Mouse (Mus musculus) kidney, postnatal 0 days (tissue): ENCODE measurements around the gene Mecom. TPM values are rescaled to one million over a fixed set of nuclear protein-coding genes. Genes with fewer than 3 reads are reported as not detected.
A peak's percentile ranks its signal among the peaks of the same experiment; 100 is the strongest.

Experiments
- ATAC-seq: fragments of 200-750 bp; cut with Nextera tagmentation; replicated peaks from 2 replicates; pipeline ENCODE4 v1.8.0; 2017; ENCODE audit warnings: low read depth, moderate number of reproducible peaks, moderate TSS enrichment, moderate library complexity; ENCODE audit not compliant: low FRiP score
- DNase-seq: peaks from one replicate; pipeline ENCODE4 v3.0.0-alpha.2; 2016; ENCODE audit warnings: low spot score
- H3K27ac ChIP-seq: fragments of 300-500 bp; sonication (generic); 2 replicates; pipeline ENCODE4 v1.5.1; 2014; ENCODE audit warnings: mild to moderate bottlenecking
- H3K27me3 ChIP-seq: fragments of 300-500 bp; sonication (generic); 2 replicates; pipeline ENCODE4 v1.6.1; 2014; ENCODE audit warnings: low read length, mixed read lengths; ENCODE audit not compliant: insufficient read depth
- H3K36me3 ChIP-seq: fragments of 300-500 bp; sonication (generic); 2 replicates; pipeline ENCODE4 v1.6.1; 2014; ENCODE audit warnings: low read length, mixed read lengths; ENCODE audit not compliant: insufficient read depth
- H3K4me1 ChIP-seq: fragments of 300-500 bp; sonication (generic); replicated peaks from 2 replicates; pipeline ENCODE4 v1.6.1; 2014; ENCODE audit warnings: antibody characterized with exemption, low read length, mixed read lengths; ENCODE audit not compliant: insufficient read depth
- H3K4me2 ChIP-seq: fragments of 300-500 bp; sonication (generic); 2 replicates; pipeline ENCODE4 v1.6.1; 2014; ENCODE audit warnings: mild to moderate bottlenecking, low read length, moderate library complexity, mixed read lengths
- H3K4me3 ChIP-seq: fragments of 300-500 bp; sonication (generic); replicated peaks from 2 replicates; pipeline ENCODE4 v1.5.1; 2014; ENCODE audit warnings: low read depth, low read length
- H3K9ac ChIP-seq: fragments of 300-500 bp; sonication (generic); 2 replicates; pipeline ENCODE4 v1.6.1; 2014; ENCODE audit warnings: low read depth, low read length
- H3K9me3 ChIP-seq: fragments of 300-500 bp; sonication (generic); replicated peaks from 2 replicates; pipeline ENCODE4 v1.6.1; 2016; ENCODE audit warnings: low read length, inconsistent platforms, mixed read lengths
- CTCF ChIP-seq: IDR thresholded peaks from 2 replicates; pipeline ENCODE4 v1.5.1; 2016; ENCODE audit warnings: antibody characterized with exemption, low read depth, mild to moderate bottlenecking, moderate library complexity
- WGBS: fragments of 180-500 bp; shearing (Covaris S2); extraction: QIAGEN DNeasy Blood & Tissue Kit; methylation state at CpG from one replicate; pipeline ENCODE4 v1.1.7; 2014; 5-methylcytosine and 5-hydroxymethylcytosine counted together
- polyA plus RNA-seq: library from polyadenylated mRNA; unstranded; fragments of >200 nt; fragmentation: Nextera tagmentation; extraction: Ambion mirVana; gene quantifications from 2 replicates; pipeline ENCODE4 v1.2.1, GENCODE M21; 2015

Mecom gene
- polyA plus RNA-seq, result 54.7 and 58.1 TPM in 2 replicates

GRCm38 (mm10) chr3:30547908-30548307 is at the start of gene Mecom:
Gene Mecom, minus strand, starts transcription at chr3:30548008.
- no peaks in the 10 kb centered on the region for H3K9me3 ChIP-seq
- no peaks in the 10 kb centered on the region for H3K27me3 ChIP-seq
- peak within 1 kb of the TSS; percentile 11; the same call in 1 of the 2 replicates for H3K4me3 ChIP-seq
- TF ChIP-seq CTCF, result no peak
- no peak for ATAC-seq
- DNase-seq, result peak; percentile 14
- no peaks in the 10 kb centered on the region for H3K36me3 ChIP-seq
- H3K4me2 ChIP-seq, result peak within 1 kb of the TSS; percentile 47
- 61% methylated on average over 3 of the region's 3 CpGs for WGBS
- H3K4me1 ChIP-seq, result 0 out of 2 replicates have a peak, but pooled peaks cover 6% of the 10 kb centered on the region
- peak within 1 kb of the TSS; percentile 13; the same call in 1 of the 2 replicates for H3K9ac ChIP-seq
- H3K27ac ChIP-seq, result no peak within 1 kb of the TSS

- no peak for ATAC-seq
- 83% methylated on average over 7 of the region's 7 CpGs for WGBS
Observed at GRCm38 (mm10) chr3:30597271-30597670, 49.5 kb upstream of the Mecom start.

GRCm38 (mm10) chr3:30595111-30595832 is 47.5 kb upstream of the Mecom start:
- Histone ChIP-seq H3K36me3 (no peaks in the 10 kb centered on the region), H3K4me1 (no peaks in the 10 kb centered on the region; the same call in 1 of the 2 replicates), H3K9me3 (no peaks in the 10 kb centered on the region), H3K4me3 (peak overlapping the region; percentile 68), H3K9ac (peak overlapping the region; percentile 66), H3K4me2 (peak overlapping the region; percentile 92), H3K27me3 (no peaks in the 10 kb centered on the region), H3K27ac (peak overlapping the region; percentile 20; the same call in 1 of the 2 replicates)
- DNase-seq (peak; percentile 31), ATAC-seq (peak; percentile 2; the same call in 1 of the 2 replicates)
- TF ChIP-seq CTCF, result no peak
- under 1% methylated on average over 62 of the region's 62 CpGs for WGBS

More at GRCm38 (mm10) chr3:30597271-30597670, 49.5 kb upstream of the Mecom start:
- H3K36me3 ChIP-seq, result no peaks in the 10 kb centered on the region
- no peak for DNase-seq
- no peak overlapping the region for H3K4me2 ChIP-seq
- TF ChIP-seq CTCF, result no peak
- H3K4me3 ChIP-seq, result no peak overlapping the region
- H3K9me3 ChIP-seq, result no peaks in the 10 kb centered on the region
- H3K27ac ChIP-seq, result no peak overlapping the region
- no peaks in the 10 kb centered on the region; the same call in 1 of the 2 replicates for H3K4me1 ChIP-seq
- no peak overlapping the region for H3K9ac ChIP-seq
- no peaks in the 10 kb centered on the region for H3K27me3 ChIP-seq

GRCm38 (mm10) chr3:30593719-30594485 is 46.1 kb upstream of the Mecom start:
- 82% methylated on average over 4 of the region's 4 CpGs for WGBS

GRCm38 (mm10) chr3:30592418-30592853 is 44.6 kb upstream of the Mecom start:
- Histone ChIP-seq H3K4me1 (no peaks in the 10 kb centered on the region), H3K27ac (no peak overlapping the region), H3K4me3 (no peak overlapping the region), H3K36me3 (no peaks in the 10 kb centered on the region), H3K27me3 (no peaks in the 10 kb centered on the region), H3K9ac (no peak overlapping the region), H3K9me3 (no peaks in the 10 kb centered on the region), H3K4me2 (no peak overlapping the region)
- peak; percentile 78 for ATAC-seq
- DNase-seq, result peak; percentile 95
- WGBS, result 3% methylated on average over 2 of the region's 2 CpGs
- TF ChIP-seq CTCF, result peak; percentile 86

More at GRCm38 (mm10) chr3:30593719-30594485, 46.1 kb upstream of the Mecom start:
- H3K4me2 ChIP-seq, result no peak overlapping the region
- peak; percentile 36 for DNase-seq
- no peaks in the 10 kb centered on the region for H3K4me1 ChIP-seq
- H3K27ac ChIP-seq, result no peak overlapping the region
- no peak overlapping the region for H3K4me3 ChIP-seq
- H3K9ac ChIP-seq, result no peak overlapping the region
- H3K9me3 ChIP-seq, result no peaks in the 10 kb centered on the region
- H3K27me3 ChIP-seq, result no peaks in the 10 kb centered on the region
- no peak for ATAC-seq
- no peaks in the 10 kb centered on the region for H3K36me3 ChIP-seq
- TF ChIP-seq CTCF, result peak; percentile 28; the same call in 1 of the 2 replicates

GRCm38 (mm10) chr3:30588865-30589264 is 41.1 kb upstream of the Mecom start:
- H3K27me3 ChIP-seq, result no peaks in the 10 kb centered on the region
- no peaks in the 10 kb centered on the region for H3K36me3 ChIP-seq
- H3K4me1 ChIP-seq, result no peaks in the 10 kb centered on the region
- TF ChIP-seq CTCF, result no peak
- no peak overlapping the region for H3K9ac ChIP-seq
- 81% methylated on average over 6 of the region's 6 CpGs for WGBS
- no peak overlapping the region for H3K27ac ChIP-seq
- H3K9me3 ChIP-seq, result no peaks in the 10 kb centered on the region
- no peak overlapping the region for H3K4me3 ChIP-seq
- ATAC-seq (no peak), DNase-seq (no peak)
- H3K4me2 ChIP-seq, result no peak overlapping the region
